29 mouse cellular contexts compared by ENCODE assay signal in the genomic region with DNA sequence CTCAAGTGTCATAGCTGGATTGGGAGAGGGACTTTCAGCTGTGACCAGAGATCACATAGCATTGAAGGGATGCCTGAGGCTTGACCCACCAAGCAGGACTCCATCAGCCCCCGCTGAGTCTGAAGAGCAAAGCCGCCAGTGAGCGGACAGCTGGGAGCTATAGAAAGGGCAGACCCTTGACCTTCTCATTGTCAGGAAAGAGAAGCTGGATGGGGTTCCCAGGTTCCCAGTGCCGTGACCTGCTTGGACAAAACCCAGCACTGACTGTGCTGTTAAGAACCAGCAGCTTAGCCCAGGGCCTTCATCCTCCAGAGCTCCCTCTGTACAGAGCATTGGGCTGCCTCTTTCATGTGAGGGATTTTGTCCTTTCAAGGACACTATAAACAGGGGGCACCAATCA.
DNase-seq lines count a peak whose midpoint lies in the region; ATAC-seq lines count a peak whose summit lies in the region.
"Had no signal": no experiment of that assay in that cellular context is flagged by ENCODE, and none has a peak within 500 bp of the region (broad histone marks: within the 10 kb centered on the region; RNA-seq: fewer than 3 reads in every experiment).

No protein-coding gene starts in this region.

- no peak for DNase-seq in forebrain, embryonic 10.5 days (ENCODE audit: extremely low spot score, low spot score)
- DNase-seq in hindbrain, embryonic 10.5 days (ENCODE audit: low spot score) = peak; percentile 38
- DNase-seq in midbrain, embryonic 11.5 days (ENCODE audit: low spot score, missing footprints) = no peak
- DNase-seq in midbrain, embryonic 14.5 days = no peak
- DNase-seq: adrenal gland, adult 2 months; adrenal gland, postnatal 36 days; cerebellum, postnatal 14 days; gastrocnemius, postnatal 25 days; heart, adult 18-20 months; kidney, adult 18-20 months; layer of hippocampus, adult 9-11 months; liver; lung, adult 2 months; lung, postnatal 10 days; right cerebral cortex, postnatal 25 days; spleen, adult 18-20 months; thymus, postnatal 14 days had no signal

- H3K27ac ChIP-seq in forebrain, embryonic 10.5 days = peak overlapping the region; percentile 13; the same call in 1 of the 2 replicates
- H3K27ac ChIP-seq in forebrain, embryonic 16.5 days (ENCODE audit: low read length) = no peak overlapping the region
- H3K27ac ChIP-seq in hindbrain, embryonic 10.5 days = peak overlapping the region; percentile 73
- no peak overlapping the region for H3K27ac ChIP-seq in hindbrain, embryonic 12.5 days
- no peak overlapping the region; the same call in 1 of the 2 replicates for H3K27ac ChIP-seq in midbrain, embryonic 11.5 days (ENCODE audit: low read depth, low read length)
- H3K27ac ChIP-seq in midbrain, embryonic 14.5 days (replicated peaks; ENCODE audit: low read depth, low read length) = no peak overlapping the region
- H3K27ac ChIP-seq: embryonic facial prominence, embryonic 13.5 days; forebrain, embryonic 13.5 days; hindbrain, embryonic 15.5 days; liver, embryonic 14.5 days; macrophage; neural tube, embryonic 13.5 days had no signal

- ATAC-seq in forebrain, embryonic 16.5 days = no peak
- no peak for ATAC-seq in hindbrain, embryonic 12.5 days (ENCODE audit: low FRiP score)
- peak; percentile 48; the same call in 1 of the 2 replicates for ATAC-seq in midbrain, embryonic 11.5 days (ENCODE audit: low FRiP score)
- no peak for ATAC-seq in midbrain, embryonic 14.5 days (ENCODE audit: low FRiP score, low TSS enrichment)
- ATAC-seq in megakaryocyte, adult 5-6 weeks (ENCODE audit: poor library complexity, severe bottlenecking) = no peak
- ATAC-seq: activated CD4-positive, CD25-positive, alpha-beta regulatory T cell, adult 4 months; forebrain, embryonic 13.5 days had no signal

- H3K36me3 ChIP-seq in forebrain, embryonic 10.5 days (replicated peaks) = no peaks in the 10 kb centered on the region
- no peaks in the 10 kb centered on the region for H3K36me3 ChIP-seq in forebrain, embryonic 16.5 days (ENCODE audit: control insufficient read depth, insufficient read depth)
- no peaks in the 10 kb centered on the region for H3K36me3 ChIP-seq in hindbrain, embryonic 10.5 days
- H3K36me3 ChIP-seq in hindbrain, embryonic 12.5 days = no peaks in the 10 kb centered on the region
- H3K36me3 ChIP-seq in midbrain, embryonic 11.5 days (ENCODE audit: control insufficient read depth, insufficient read depth, low read length) = no peaks in the 10 kb centered on the region
- H3K36me3 ChIP-seq in midbrain, embryonic 14.5 days (ENCODE audit: control insufficient read depth, insufficient read depth, low read length) = no peaks in the 10 kb centered on the region
- H3K36me3 ChIP-seq: embryonic facial prominence, embryonic 13.5 days; heart, embryonic 13.5 days; hindbrain, embryonic 15.5 days; neural tube, embryonic 13.5 days had no signal

- H3K4me1 ChIP-seq in forebrain, embryonic 10.5 days = peaks cover 23% of the 10 kb centered on the region
- no peaks in the 10 kb centered on the region for H3K4me1 ChIP-seq in forebrain, embryonic 16.5 days (replicated peaks; ENCODE audit: control insufficient read depth, insufficient read depth, low read length)
- peaks cover 24% of the 10 kb centered on the region for H3K4me1 ChIP-seq in hindbrain, embryonic 10.5 days (replicated peaks)
- H3K4me1 ChIP-seq in hindbrain, embryonic 12.5 days = peaks cover 5% of the 10 kb centered on the region; the same call in 1 of the 2 replicates
- H3K4me1 ChIP-seq in midbrain, embryonic 11.5 days (ENCODE audit: control insufficient read depth, insufficient read depth, low read length) = peaks cover 7% of the 10 kb centered on the region
- no peaks in the 10 kb centered on the region for H3K4me1 ChIP-seq in midbrain, embryonic 14.5 days (ENCODE audit: control insufficient read depth, insufficient read depth, low read length)
- H3K4me1 ChIP-seq: embryonic facial prominence, embryonic 13.5 days; forebrain, embryonic 13.5 days; hindbrain, embryonic 15.5 days had no signal

- H3K4me2 ChIP-seq in forebrain, embryonic 16.5 days (ENCODE audit: low read length) = no peak overlapping the region
- H3K4me2 ChIP-seq in hindbrain, embryonic 12.5 days (replicated peaks) = no peak overlapping the region
- no peak overlapping the region for H3K4me2 ChIP-seq in midbrain, embryonic 11.5 days
- H3K4me2 ChIP-seq in midbrain, embryonic 14.5 days (ENCODE audit: low read length) = no peak overlapping the region
- H3K4me2 ChIP-seq: embryonic facial prominence, embryonic 13.5 days; forebrain, embryonic 13.5 days; heart, embryonic 13.5 days; hindbrain, embryonic 15.5 days; neural tube, embryonic 13.5 days had no signal

- no peak overlapping the region for H3K9ac ChIP-seq in forebrain, embryonic 16.5 days (replicated peaks; ENCODE audit: low read depth, low read length)
- no peak overlapping the region for H3K9ac ChIP-seq in hindbrain, embryonic 12.5 days
- no peak overlapping the region for H3K9ac ChIP-seq in midbrain, embryonic 11.5 days (ENCODE audit: low read length)
- no peak overlapping the region for H3K9ac ChIP-seq in midbrain, embryonic 14.5 days (replicated peaks; ENCODE audit: low read length)
- H3K9ac ChIP-seq: embryonic facial prominence, embryonic 13.5 days; forebrain, embryonic 13.5 days; heart, embryonic 13.5 days; hindbrain, embryonic 15.5 days; liver, embryonic 14.5 days; neural tube, embryonic 13.5 days had no signal

- peaks cover 8% of the 10 kb centered on the region; the same call in 1 of the 2 replicates for H3K9me3 ChIP-seq in forebrain, embryonic 10.5 days
- H3K9me3 ChIP-seq in forebrain, embryonic 16.5 days (ENCODE audit: control insufficient read depth, low read length) = no peaks in the 10 kb centered on the region
- peaks cover 6% of the 10 kb centered on the region; the same call in 1 of the 2 replicates for H3K9me3 ChIP-seq in hindbrain, embryonic 10.5 days
- no peaks in the 10 kb centered on the region for H3K9me3 ChIP-seq in hindbrain, embryonic 12.5 days (replicated peaks)
- no peaks in the 10 kb centered on the region for H3K9me3 ChIP-seq in midbrain, embryonic 11.5 days (ENCODE audit: control insufficient read depth, low read length)
- H3K9me3 ChIP-seq in midbrain, embryonic 14.5 days (ENCODE audit: control insufficient read depth, low read length) = no peaks in the 10 kb centered on the region
- H3K9me3 ChIP-seq: forebrain, embryonic 13.5 days; hindbrain, embryonic 15.5 days had no signal

- H3K4me3 ChIP-seq in forebrain, embryonic 10.5 days = no peak overlapping the region
- no peak overlapping the region for H3K4me3 ChIP-seq in forebrain, embryonic 16.5 days (replicated peaks; ENCODE audit: low read length)
- H3K4me3 ChIP-seq in hindbrain, embryonic 10.5 days = no peak overlapping the region
- H3K4me3 ChIP-seq in hindbrain, embryonic 12.5 days = no peak overlapping the region
- no peak overlapping the region for H3K4me3 ChIP-seq in midbrain, embryonic 11.5 days (ENCODE audit: low read depth, low read length)
- no peak overlapping the region for H3K4me3 ChIP-seq in midbrain, embryonic 14.5 days (replicated peaks; ENCODE audit: low read depth, low read length)
- H3K4me3 ChIP-seq: embryonic facial prominence, embryonic 13.5 days; forebrain, embryonic 13.5 days; heart, embryonic 13.5 days; hindbrain, embryonic 15.5 days; neural tube, embryonic 13.5 days had no signal

- H3K27me3 ChIP-seq in forebrain, embryonic 10.5 days (ENCODE audit: poor library complexity, severe bottlenecking) = no peaks in the 10 kb centered on the region
- no peaks in the 10 kb centered on the region for H3K27me3 ChIP-seq in forebrain, embryonic 16.5 days (replicated peaks; ENCODE audit: control insufficient read depth, insufficient read depth, low read length)
- no peaks in the 10 kb centered on the region for H3K27me3 ChIP-seq in hindbrain, embryonic 10.5 days (ENCODE audit: insufficient read depth, poor library complexity, severe bottlenecking)
- no peaks in the 10 kb centered on the region for H3K27me3 ChIP-seq in hindbrain, embryonic 12.5 days
- H3K27me3 ChIP-seq in midbrain, embryonic 11.5 days (ENCODE audit: control insufficient read depth, insufficient read depth, low read length) = no peaks in the 10 kb centered on the region
- no peaks in the 10 kb centered on the region for H3K27me3 ChIP-seq in midbrain, embryonic 14.5 days (ENCODE audit: control insufficient read depth, insufficient read depth, low read length)
- H3K27me3 ChIP-seq: CH12.LX; embryonic facial prominence, embryonic 13.5 days; forebrain, embryonic 13.5 days; heart, embryonic 13.5 days; hindbrain, embryonic 15.5 days; neural tube, embryonic 13.5 days had no signal

- 32% methylated on average over 4 of the region's 4 CpGs for WGBS in forebrain, embryonic 10.5 days
- 64% methylated on average over 4 of the region's 4 CpGs for WGBS in forebrain, embryonic 16.5 days
- WGBS in hindbrain, embryonic 10.5 days = 13% methylated on average over 4 of the region's 4 CpGs
- WGBS in hindbrain, embryonic 12.5 days = 20% methylated on average over 4 of the region's 4 CpGs
- WGBS in midbrain, embryonic 11.5 days = 7% methylated on average over 4 of the region's 4 CpGs
- WGBS in midbrain, embryonic 14.5 days = 28% methylated on average over 4 of the region's 4 CpGs

Comparison
In these comparisons a context has a peak if more than half of its experiments do, and no peak if none do; other contexts are left out.
1. H3K27ac ChIP-seq: peak in forebrain, embryonic 10.5 days (single experiment) and hindbrain, embryonic 10.5 days (single experiment); none in forebrain, embryonic 16.5 days (single experiment), hindbrain, embryonic 12.5 days (single experiment), midbrain, embryonic 11.5 days (single experiment) and midbrain, embryonic 14.5 days (single experiment).